Mouse (Mus musculus): ENCODE data around the gene Crb1. TPM values are rescaled to one million over a fixed set of nuclear protein-coding genes. Genes with fewer than 3 reads are reported as not detected.

Crb1 gene
- polyA plus RNA-seq, 1 experiment: not detected

DNA sequence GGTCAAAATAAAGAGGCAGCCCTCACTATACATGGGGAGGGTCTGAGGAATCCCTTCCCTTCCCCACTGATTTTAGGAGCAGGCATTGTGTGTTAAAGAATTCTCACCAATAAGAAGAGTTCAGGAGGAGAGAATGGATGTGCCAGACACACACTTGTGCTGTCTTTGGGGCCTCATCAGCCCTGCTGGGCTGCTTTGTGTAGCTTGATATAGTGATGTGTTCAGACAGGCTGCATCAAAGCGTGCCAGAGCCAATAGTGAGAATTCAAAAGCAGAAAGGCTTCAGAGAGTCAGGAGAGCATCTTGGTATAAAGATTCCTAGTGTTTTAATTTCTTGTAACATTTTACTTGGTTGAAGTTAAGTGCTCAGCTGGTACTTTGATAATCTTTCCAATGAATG is 85.3 kb downstream of the Crb1 start:
- TF ChIP-seq POLR2A (IDR thresholded peaks at IDR 0.05; ENCODE audit: low read depth, low read length): no peak
- no peak for TF ChIP-seq CTCF (IDR thresholded peaks at IDR 0.05; ENCODE audit: extremely low read depth, insufficient read length, insufficient replicate concordance, low read depth, low read length)
- Histone ChIP-seq H3K4me1 (ENCODE audit: control insufficient read depth, insufficient read depth, insufficient read length, low read length) (no peaks in the 10 kb centered on the region), H3K4me3 (ENCODE audit: low read depth, low read length) (no peak overlapping the region), H3K36me3 (ENCODE audit: control insufficient read depth, insufficient read depth, low read length) (no peaks in the 10 kb centered on the region), H3K27me3 (ENCODE audit: control insufficient read depth, insufficient read depth, low read length) (no peaks in the 10 kb centered on the region), H3K27ac (ENCODE audit: insufficient read depth, low read depth, low read length) (no peak overlapping the region)
- 62% methylated on average over 1 of the region's 1 CpGs for WGBS

DNA sequence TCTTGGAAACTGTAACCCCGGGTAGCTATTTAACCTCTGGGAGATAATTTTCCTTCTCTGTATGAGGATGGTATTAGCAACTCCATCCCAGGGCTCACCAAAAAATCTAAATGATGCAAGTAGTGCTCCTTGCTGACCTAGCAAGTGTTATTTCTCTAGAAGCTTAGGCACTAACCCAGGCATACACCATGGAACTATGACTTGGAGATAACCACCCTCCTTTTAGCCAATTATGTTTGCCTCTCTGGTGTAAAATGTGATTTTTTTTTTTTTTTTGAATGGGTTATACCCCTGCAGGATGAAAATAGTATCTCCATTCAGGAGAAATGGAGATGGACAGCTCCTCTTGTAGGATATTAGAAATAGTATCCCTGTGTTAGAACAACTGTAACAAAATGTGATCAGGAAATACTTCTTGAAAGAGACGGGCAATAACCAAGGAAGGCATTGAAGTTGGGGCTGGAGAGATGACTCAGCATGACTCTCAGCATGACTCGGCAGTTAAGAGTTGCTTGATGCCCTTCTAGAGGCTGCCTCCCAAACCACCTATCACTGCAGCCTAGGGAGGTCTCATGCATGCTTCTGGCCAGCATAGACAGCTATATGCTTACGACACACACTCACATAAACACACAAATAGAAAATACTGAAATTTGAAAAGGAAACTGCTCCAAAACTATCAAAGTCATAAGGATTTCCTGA is 100.1 kb downstream of the Crb1 start:
- no peak overlapping the region for H3K4me3 ChIP-seq (ENCODE audit: low read depth, low read length)

DNA sequence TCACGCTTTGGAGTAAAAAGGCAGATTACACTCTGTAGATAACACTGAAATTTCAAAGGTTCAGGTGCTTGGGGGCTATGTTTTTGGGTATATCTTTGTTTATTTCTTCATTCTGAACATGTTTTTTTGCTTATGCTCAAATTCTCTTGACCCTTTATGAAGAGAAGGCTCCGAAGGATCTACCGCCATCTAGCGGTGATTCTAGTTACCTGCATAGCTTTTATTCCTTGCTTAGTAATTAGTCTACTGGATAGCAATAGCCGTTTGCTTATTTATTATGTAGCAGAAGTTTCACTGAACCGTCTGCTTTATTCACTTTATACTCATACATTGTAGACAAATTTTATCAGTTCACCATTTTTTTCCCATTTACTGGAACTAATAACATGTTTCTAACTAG is 109.1 kb downstream of the Crb1 start:
- 15% methylated on average over 6 of the region's 6 CpGs for WGBS
- TF ChIP-seq POLR2A (IDR thresholded peaks at IDR 0.05; ENCODE audit: low read depth, low read length) (no peak), CTCF (IDR thresholded peaks at IDR 0.05; ENCODE audit: extremely low read depth, insufficient read length, insufficient replicate concordance, low read depth, low read length) (no peak)
- no peaks in the 10 kb centered on the region for H3K4me1 ChIP-seq (ENCODE audit: control insufficient read depth, insufficient read depth, insufficient read length, low read length)
- H3K27ac ChIP-seq (ENCODE audit: insufficient read depth, low read depth, low read length): no peak overlapping the region
- H3K36me3 ChIP-seq (ENCODE audit: control insufficient read depth, insufficient read depth, low read length): no peaks in the 10 kb centered on the region
- no peak overlapping the region for H3K4me3 ChIP-seq (ENCODE audit: low read depth, low read length)
- no peaks in the 10 kb centered on the region for H3K27me3 ChIP-seq (ENCODE audit: control insufficient read depth, insufficient read depth, low read length)

More for the DNA sequence above, 100.1 kb downstream of the Crb1 start:
- Histone ChIP-seq H3K36me3 (ENCODE audit: control insufficient read depth, insufficient read depth, low read length) (no peaks in the 10 kb centered on the region), H3K4me1 (ENCODE audit: control insufficient read depth, insufficient read depth, insufficient read length, low read length) (no peaks in the 10 kb centered on the region), H3K27me3 (ENCODE audit: control insufficient read depth, insufficient read depth, low read length) (no peaks in the 10 kb centered on the region), H3K27ac (ENCODE audit: insufficient read depth, low read depth, low read length) (no peak overlapping the region)
- WGBS: 77% methylated on average over 4 of the region's 4 CpGs
- TF ChIP-seq CTCF (IDR thresholded peaks at IDR 0.05; ENCODE audit: extremely low read depth, insufficient read length, insufficient replicate concordance, low read depth, low read length) (no peak), POLR2A (IDR thresholded peaks at IDR 0.05; ENCODE audit: low read depth, low read length) (no peak)

GRCm38 (mm10) chr1:139264245-139264644 is 112.7 kb downstream of the Crb1 start:
- H3K4me3 ChIP-seq (ENCODE audit: low read depth, low read length): no peak overlapping the region
- H3K36me3 ChIP-seq (ENCODE audit: control insufficient read depth, insufficient read depth, low read length): no peaks in the 10 kb centered on the region
- WGBS: 92% methylated on average over 1 of the region's 1 CpGs
- no peak for TF ChIP-seq CTCF (IDR thresholded peaks at IDR 0.05; ENCODE audit: extremely low read depth, insufficient read length, insufficient replicate concordance, low read depth, low read length)
- TF ChIP-seq POLR2A (IDR thresholded peaks at IDR 0.05; ENCODE audit: low read depth, low read length): no peak
- no peaks in the 10 kb centered on the region for H3K4me1 ChIP-seq (ENCODE audit: control insufficient read depth, insufficient read depth, insufficient read length, low read length)
- H3K27me3 ChIP-seq (ENCODE audit: control insufficient read depth, insufficient read depth, low read length): no peaks in the 10 kb centered on the region
- H3K27ac ChIP-seq (ENCODE audit: insufficient read depth, low read depth, low read length): no peak overlapping the region

DNA sequence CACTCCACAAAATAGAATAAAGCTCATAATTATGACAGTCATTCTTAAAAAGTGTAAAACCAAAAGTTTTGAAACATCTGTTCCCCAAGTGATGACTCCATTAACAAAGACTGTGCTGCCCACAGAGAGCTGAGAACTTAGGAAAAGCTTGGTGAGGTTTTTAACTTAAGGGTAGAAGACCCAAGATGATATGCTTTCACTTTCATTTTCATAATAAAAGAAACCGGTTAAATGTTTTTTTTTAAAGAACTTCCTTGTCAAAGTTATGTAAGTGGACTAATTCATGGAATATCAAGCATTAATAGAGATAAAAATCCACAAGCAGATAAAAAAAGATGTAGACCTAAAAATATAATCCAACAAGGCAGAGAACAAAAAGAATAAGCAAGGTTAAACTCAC is 113.7 kb downstream of the Crb1 start:
- no peak overlapping the region for H3K27ac ChIP-seq (ENCODE audit: insufficient read depth, low read depth, low read length)
- no peak overlapping the region for H3K4me3 ChIP-seq (ENCODE audit: low read depth, low read length)
- WGBS: 9% methylated on average over 1 of the region's 1 CpGs
- H3K4me1 ChIP-seq (ENCODE audit: control insufficient read depth, insufficient read depth, insufficient read length, low read length): no peaks in the 10 kb centered on the region
- no peaks in the 10 kb centered on the region for H3K27me3 ChIP-seq (ENCODE audit: control insufficient read depth, insufficient read depth, low read length)
- TF ChIP-seq POLR2A (IDR thresholded peaks at IDR 0.05; ENCODE audit: low read depth, low read length) (no peak), CTCF (IDR thresholded peaks at IDR 0.05; ENCODE audit: extremely low read depth, insufficient read length, insufficient replicate concordance, low read depth, low read length) (no peak)
- no peaks in the 10 kb centered on the region for H3K36me3 ChIP-seq (ENCODE audit: control insufficient read depth, insufficient read depth, low read length)

DNA sequence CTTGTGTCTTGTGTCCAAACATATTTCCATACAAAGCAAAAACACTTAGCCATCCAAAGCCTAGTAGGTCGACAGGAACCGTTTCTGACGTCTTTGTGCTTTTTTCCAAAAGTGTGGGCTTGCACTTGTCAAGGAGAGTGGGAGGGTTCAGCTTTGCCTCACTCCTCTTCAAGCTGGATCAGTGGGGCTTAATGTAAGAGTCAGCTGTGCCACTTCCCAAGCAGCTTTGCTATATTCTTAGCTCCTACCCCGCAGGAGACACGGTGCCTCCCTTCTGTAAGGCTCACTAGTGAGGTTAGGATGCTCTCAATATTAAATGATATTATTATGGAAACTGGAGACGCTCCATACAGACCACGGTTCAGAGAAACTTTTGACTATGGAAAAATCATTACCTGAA is 121.3 kb downstream of the Crb1 start:
- Histone ChIP-seq H3K4me1 (ENCODE audit: control insufficient read depth, insufficient read depth, insufficient read length, low read length) (no peaks in the 10 kb centered on the region), H3K4me3 (ENCODE audit: low read depth, low read length) (no peak overlapping the region), H3K36me3 (ENCODE audit: control insufficient read depth, insufficient read depth, low read length) (no peaks in the 10 kb centered on the region), H3K27me3 (ENCODE audit: control insufficient read depth, insufficient read depth, low read length) (no peaks in the 10 kb centered on the region), H3K27ac (ENCODE audit: insufficient read depth, low read depth, low read length) (no peak overlapping the region)
- TF ChIP-seq CTCF (IDR thresholded peaks at IDR 0.05; ENCODE audit: extremely low read depth, insufficient read length, insufficient replicate concordance, low read depth, low read length) (no peak), POLR2A (IDR thresholded peaks at IDR 0.05; ENCODE audit: low read depth, low read length) (no peak)
- WGBS: 68% methylated on average over 7 of the region's 7 CpGs

DNA sequence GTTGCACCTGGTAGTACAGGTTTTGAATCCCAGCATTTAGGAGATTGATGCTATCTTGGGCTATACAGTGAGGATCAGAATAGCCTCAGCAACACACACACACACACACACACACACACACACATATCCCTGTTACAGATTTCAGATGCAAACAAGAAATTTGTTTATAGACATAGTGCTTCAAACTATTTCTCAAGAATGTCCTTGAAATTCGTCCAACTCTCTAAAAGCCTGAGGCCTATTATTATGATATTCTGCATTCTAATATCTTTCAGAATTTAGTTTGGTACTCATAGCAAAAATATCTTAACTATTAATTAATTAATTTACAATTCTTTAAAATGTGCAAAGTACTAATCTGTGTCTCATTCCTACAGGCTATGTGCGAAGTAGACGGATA is 124.9 kb downstream of the Crb1 start:
- Histone ChIP-seq H3K4me1 (ENCODE audit: control insufficient read depth, insufficient read depth, insufficient read length, low read length) (no peaks in the 10 kb centered on the region), H3K4me3 (ENCODE audit: low read depth, low read length) (no peak overlapping the region), H3K27me3 (ENCODE audit: control insufficient read depth, insufficient read depth, low read length) (no peaks in the 10 kb centered on the region), H3K27ac (ENCODE audit: insufficient read depth, low read depth, low read length) (no peak overlapping the region), H3K36me3 (ENCODE audit: control insufficient read depth, insufficient read depth, low read length) (no peaks in the 10 kb centered on the region)
- WGBS: 74% methylated on average over 3 of the region's 3 CpGs
- TF ChIP-seq POLR2A (IDR thresholded peaks at IDR 0.05; ENCODE audit: low read depth, low read length): no peak
- no peak for TF ChIP-seq CTCF (IDR thresholded peaks at IDR 0.05; ENCODE audit: extremely low read depth, insufficient read length, insufficient replicate concordance, low read depth, low read length)

Data from small intestine, adult 2 months (tissue).